Mouse (Mus musculus) adrenal gland, postnatal 10 days (tissue): Measurements from ENCODE around the gene Hadhb. TPM values are rescaled to one million over a fixed set of nuclear protein-coding genes. Genes with fewer than 3 reads are reported as not detected.

Experiments used
- DNase-seq: peaks from one replicate; pipeline ENCODE4 v3.0.0; 2021; ENCODE audit warnings: mixed read lengths
- microRNA-seq: library from miRNA; unstranded; fragments of <30 nt; microRNA quantifications from one replicate; pipeline ENCODE4 v1.2.0, GENCODE M21; 2021
- total RNA-seq, 2 experiments: library from RNA; stranded (reverse); gene quantifications; 2 replicates each; pipeline ENCODE4 v1.2.3; 2021

The Hadhb gene
- total RNA-seq, 2 experiments from 2014 or later, result 1,471 to 1,600 TPM

DNA sequence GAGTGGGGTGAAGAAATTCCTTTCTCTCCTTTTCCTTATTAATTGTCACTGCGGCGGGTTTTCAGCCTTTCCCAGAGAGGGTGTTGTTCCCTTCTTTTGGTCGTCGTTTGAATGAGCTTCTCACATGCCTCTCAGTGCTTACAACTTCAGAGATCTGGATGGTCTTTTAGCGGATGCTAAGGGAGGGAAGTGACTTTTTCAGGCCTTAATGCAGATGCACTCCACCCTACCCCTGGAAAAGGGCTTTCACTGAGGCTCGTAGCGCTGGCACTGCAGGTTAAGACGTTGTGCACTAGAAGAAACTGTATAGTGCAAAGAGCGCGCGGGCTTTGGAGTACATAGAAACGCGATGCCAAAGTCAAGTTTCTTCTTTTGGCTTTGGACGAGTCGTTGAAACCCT, 78.0 kb downstream of the Hadhb start:
- peak; percentile 25 for DNase-seq

DNA sequence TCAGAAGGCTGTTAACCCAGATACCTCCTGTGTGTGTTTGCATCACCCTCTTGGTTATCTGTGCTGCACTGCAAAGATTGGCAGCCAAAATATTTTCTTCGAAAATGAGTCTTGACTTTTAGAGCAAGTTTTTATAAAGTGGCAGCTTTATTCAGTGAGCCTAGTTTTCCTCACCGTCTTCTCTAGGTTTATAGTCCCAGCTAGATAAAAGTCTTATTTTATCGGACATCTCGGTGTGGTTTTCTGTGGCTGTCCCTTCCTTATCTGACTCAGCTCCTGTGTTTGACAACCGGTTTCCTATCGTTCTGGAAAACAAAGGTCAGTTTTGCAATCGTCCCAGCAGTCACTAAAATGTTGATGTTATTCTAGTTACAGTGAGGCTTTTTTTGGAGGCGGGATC, 78.9 kb downstream of the Hadhb start:
- DNase-seq, result no peak

Small RNA genes within 50 kb of the gene (microRNA-seq; reads per million reads assigned to microRNA genes)
- 1.4 reads per million for gene Mir1960

Other genes with a start within 250 kb of the Hadhb start
- not detected for gene Il6, start 142.1 kb upstream of the Hadhb start, total RNA-seq
- 10 to 100 TPM; 44.9 to 52.1 TPM for gene Tyms, start 81.6 kb upstream of the Hadhb start, total RNA-seq
- gene Garem2, start 50.1 kb upstream of the Hadhb start, total RNA-seq, result under 1 TPM; 0.12 to 0.30 TPM
- gene 3110082J24Rik, start 49.2 kb upstream of the Hadhb start, total RNA-seq, result not detected
- 100 to 1,000 TPM; 921 to 997 TPM for gene Hadha, start 86 bp upstream of the Hadhb start, total RNA-seq
- under 1 TPM; 0.30 to 0.58 TPM for gene Adgrf3, start 50.5 kb downstream of the Hadhb start, total RNA-seq
- 10 to 100 TPM; 20.4 to 20.7 TPM for gene Selenoi, start 77.3 kb downstream of the Hadhb start, total RNA-seq
- under 1 TPM; 0.21 to 0.42 TPM for gene Drc1, start 126.1 kb downstream of the Hadhb start, total RNA-seq